Mouse (Mus musculus) MEL (cell line): Measurements from ENCODE around the gene Slc25a33.

Experiments used
- CTCF ChIP-seq, 3 experiments: IDR thresholded peaks in 2 of 3; conservative IDR thresholded peaks in 1 of 3; 2 replicates each; pipeline ENCODE4 v1.5.1; 2011 to 2012; ENCODE audit warnings: low read length in 3 of 3, low read depth in 2 of 3, mild to moderate bottlenecking in 2 of 3, improper control_type of control experiment in 1 of 3, inconsistent platforms in 1 of 3, mixed read lengths in 1 of 3, moderate library complexity in 1 of 3; ENCODE audit not compliant: control insufficient read depth in 1 of 3, insufficient read depth in 1 of 3, poor library complexity in 1 of 3, severe bottlenecking in 1 of 3
- EP300 ChIP-seq, 2 experiments: IDR thresholded peaks; 2 replicates each; pipeline ENCODE4 v1.6.1; 2011; ENCODE audit warnings: improper control_type of control experiment in 2 of 2, low read length in 2 of 2, low read depth in 1 of 2, mild to moderate bottlenecking in 1 of 2
- HCFC1 ChIP-seq: IDR thresholded peaks from 2 replicates; pipeline ENCODE4 v1.6.1; 2012; ENCODE audit warnings: low read depth, mild to moderate bottlenecking, inconsistent platforms, low read length, improper control_type of control experiment, moderate library complexity
- MXI1 ChIP-seq: IDR thresholded peaks from 2 replicates; pipeline ENCODE4 v1.6.1; 2011; ENCODE audit warnings: mild to moderate bottlenecking, low read depth, low read length, improper control_type of control experiment
- MYB ChIP-seq: IDR thresholded peaks from 2 replicates; pipeline ENCODE4 v1.6.1; 2011; ENCODE audit warnings: mild to moderate bottlenecking, low read depth, low read length, improper control_type of control experiment
- NELFE ChIP-seq: IDR thresholded peaks from 2 replicates; pipeline ENCODE4 v1.6.1; 2011; ENCODE audit warnings: low read depth, low read length, improper control_type of control experiment
- TBP ChIP-seq: IDR thresholded peaks from 2 replicates; pipeline ENCODE4 v1.8.0; 2011; ENCODE audit warnings: low read depth, low read length, improper control_type of control experiment

GRCm38 (mm10) chr4:149722104-149723020, 51.7 kb downstream of the Slc25a33 start:
- TF ChIP-seq EP300 (IDR thresholded peaks at IDR 0.05; ENCODE audit: low read depth in 1 of 2, low read length in 2 of 2), result no peak
- no peak for TF ChIP-seq CTCF (IDR thresholded peaks at IDR 0.05 in 2 of 3, conservative IDR thresholded peaks at IDR 0.05 in 1 of 3; ENCODE audit: control insufficient read depth in 1 of 3, insufficient read depth in 1 of 3, low read depth in 2 of 3, low read length in 3 of 3, poor library complexity in 1 of 3, severe bottlenecking in 1 of 3)
- no peak for TF ChIP-seq MXI1
- TF ChIP-seq HCFC1, result no peak
- no peak for TF ChIP-seq TBP
- no peak for TF ChIP-seq MYB
- TF ChIP-seq NELFE, result no peak
